Mouse (Mus musculus): ENCODE measurements around the gene Cox20. TPM values are rescaled to one million over a fixed set of nuclear protein-coding genes. Genes with fewer than 3 reads are reported as not detected.
A peak's percentile ranks its signal among the peaks of the same experiment; 100 is the strongest.
"Not testable (repeated sequence)": the region's sequence is repeated elsewhere in the genome, so short reads cannot be mapped to it uniquely, and the experiment has no call there.

Cox20 gene
- total and polyA plus RNA-seq, 2 experiments from 2014 or later = 30.1 to 102 TPM

DNA sequence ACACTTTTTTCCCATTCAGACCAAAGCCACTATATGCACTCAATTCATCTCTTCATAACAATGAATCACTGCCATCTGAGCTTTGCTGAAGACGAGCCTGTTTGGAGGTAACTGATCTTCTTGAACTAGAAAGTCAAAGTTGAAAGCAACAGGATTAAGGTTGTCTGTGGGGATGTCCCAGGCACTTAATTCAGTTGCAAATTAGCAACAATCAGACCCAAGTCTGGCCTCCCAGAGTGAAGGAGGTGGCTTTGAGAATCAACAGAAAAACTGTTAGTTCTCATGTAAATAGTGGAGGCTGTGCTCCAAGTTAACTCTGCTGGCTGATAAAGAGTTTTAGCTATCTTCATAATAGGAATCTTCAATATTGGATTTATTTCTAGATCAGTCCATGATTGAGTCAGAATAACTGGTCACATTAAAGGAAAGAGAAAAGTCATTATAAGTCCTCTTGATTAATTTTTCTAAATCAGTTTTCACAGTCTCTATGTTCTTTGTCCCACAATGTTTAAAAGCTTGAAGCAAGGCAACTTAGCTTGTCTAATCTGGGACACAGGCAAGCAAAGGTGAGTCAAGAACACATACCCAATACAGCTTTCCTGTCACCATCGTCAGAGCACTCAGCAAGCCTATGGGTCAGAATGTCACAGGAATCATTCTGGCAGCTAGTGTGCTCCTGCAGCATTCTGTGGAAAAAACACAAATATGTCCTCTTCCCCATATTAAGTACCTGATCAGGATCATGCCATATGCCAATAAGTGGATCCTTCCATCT lies 34.8 kb upstream of the Cox20 start:
- Histone ChIP-seq H3K9me3 (ENCODE audit: low read length) (no peaks in the 10 kb centered on the region), H3K27ac (no peak overlapping the region), H3K9ac (replicated peaks; ENCODE audit: low read length) (no peak overlapping the region), H3K36me3 (ENCODE audit: insufficient read depth, low read length) (no peaks in the 10 kb centered on the region), H3K4me2 (ENCODE audit: low read depth, low read length) (no peak overlapping the region), H3K4me3 (ENCODE audit: low read length) (no peak overlapping the region), H3K27me3 (ENCODE audit: insufficient read depth, low read length) (no peaks in the 10 kb centered on the region), H3K4me1 (ENCODE audit: insufficient read depth, low read length) (no peaks in the 10 kb centered on the region)
- ATAC-seq = no peak
- 58% methylated on average over 2 of the region's 2 CpGs for WGBS
- TF ChIP-seq CTCF (IDR thresholded peaks at IDR 0.05; ENCODE audit: low read depth) = no peak
- DNase-seq (ENCODE audit: low spot score) = no peak

DNA sequence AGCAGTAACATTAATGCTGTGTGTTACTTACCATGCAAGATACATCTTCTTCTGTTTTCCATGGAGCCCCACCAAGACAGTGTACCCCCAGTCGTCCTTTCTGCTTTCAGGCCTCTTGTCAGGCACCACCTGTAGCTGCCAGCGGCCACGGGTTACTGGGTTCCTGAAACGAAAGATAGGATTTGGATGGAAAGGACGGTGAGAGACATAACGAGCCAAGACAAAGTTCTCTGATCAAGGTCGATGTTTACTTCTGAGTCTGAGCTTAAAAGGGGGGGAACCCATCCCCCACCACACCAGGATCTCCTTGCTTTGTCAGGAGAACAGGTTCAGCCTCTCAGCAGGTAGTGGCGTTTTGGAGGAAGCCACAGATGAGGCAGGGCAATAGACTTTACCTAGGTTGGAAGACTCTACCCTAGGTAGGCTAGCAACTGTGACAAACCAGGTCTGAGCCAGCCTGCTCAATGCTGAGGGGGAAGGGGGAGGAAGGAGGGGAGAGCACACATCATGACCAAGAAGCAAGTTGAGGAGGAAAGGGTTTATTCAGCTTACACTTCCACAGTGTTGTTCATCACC lies 31.2 kb upstream of the Cox20 start:
- DNase-seq (ENCODE audit: low spot score) = no peak
- WGBS = 65% methylated on average over 8 of the region's 8 CpGs
- no peak overlapping the region for H3K9ac ChIP-seq (replicated peaks; ENCODE audit: low read length)
- H3K36me3 ChIP-seq (ENCODE audit: insufficient read depth, low read length) = no peaks in the 10 kb centered on the region
- ATAC-seq = no peak
- no peak overlapping the region for H3K4me3 ChIP-seq (ENCODE audit: low read length)
- H3K9me3 ChIP-seq (ENCODE audit: low read length) = no peaks in the 10 kb centered on the region
- no peaks in the 10 kb centered on the region for H3K27me3 ChIP-seq (ENCODE audit: insufficient read depth, low read length)
- no peak for TF ChIP-seq CTCF (IDR thresholded peaks at IDR 0.05; ENCODE audit: low read depth)
- H3K4me2 ChIP-seq (ENCODE audit: low read depth, low read length) = no peak overlapping the region
- no peaks in the 10 kb centered on the region for H3K4me1 ChIP-seq (ENCODE audit: insufficient read depth, low read length)
- no peak overlapping the region for H3K27ac ChIP-seq

DNA sequence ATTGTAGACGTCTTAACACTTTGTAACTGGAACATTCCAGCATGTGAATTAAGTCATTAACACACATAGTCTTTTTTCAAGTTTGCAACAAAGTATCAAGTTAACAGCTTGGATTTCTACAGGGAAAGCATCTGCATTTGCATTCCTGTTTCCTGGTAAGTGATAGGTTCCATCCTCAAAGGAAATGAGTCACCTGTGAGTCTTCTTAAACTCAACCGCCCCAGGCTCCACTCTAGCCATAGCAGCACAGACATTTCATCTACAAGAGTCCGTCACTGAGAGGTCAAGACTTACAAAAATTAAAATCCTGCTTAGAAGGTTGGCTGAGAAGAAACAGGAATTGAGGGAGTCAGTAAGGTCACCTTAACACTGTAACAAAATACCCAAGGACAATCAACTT lies 27.2 kb upstream of the Cox20 start:
- no peak for TF ChIP-seq CTCF (IDR thresholded peaks at IDR 0.05; ENCODE audit: low read depth)
- H3K9me3 ChIP-seq (ENCODE audit: low read length) = no peaks in the 10 kb centered on the region
- no peaks in the 10 kb centered on the region for H3K4me1 ChIP-seq (ENCODE audit: insufficient read depth, low read length)
- no peak overlapping the region for H3K4me3 ChIP-seq (ENCODE audit: low read length)
- no peak overlapping the region for H3K27ac ChIP-seq
- 82% methylated on average over 3 of the region's 3 CpGs for WGBS
- DNase-seq (ENCODE audit: low spot score) = no peak
- H3K36me3 ChIP-seq (ENCODE audit: insufficient read depth, low read length) = no peaks in the 10 kb centered on the region
- no peak overlapping the region for H3K4me2 ChIP-seq (ENCODE audit: low read depth, low read length)
- no peak overlapping the region for H3K9ac ChIP-seq (replicated peaks; ENCODE audit: low read length)
- H3K27me3 ChIP-seq (ENCODE audit: insufficient read depth, low read length) = no peaks in the 10 kb centered on the region
- ATAC-seq = no peak

DNA sequence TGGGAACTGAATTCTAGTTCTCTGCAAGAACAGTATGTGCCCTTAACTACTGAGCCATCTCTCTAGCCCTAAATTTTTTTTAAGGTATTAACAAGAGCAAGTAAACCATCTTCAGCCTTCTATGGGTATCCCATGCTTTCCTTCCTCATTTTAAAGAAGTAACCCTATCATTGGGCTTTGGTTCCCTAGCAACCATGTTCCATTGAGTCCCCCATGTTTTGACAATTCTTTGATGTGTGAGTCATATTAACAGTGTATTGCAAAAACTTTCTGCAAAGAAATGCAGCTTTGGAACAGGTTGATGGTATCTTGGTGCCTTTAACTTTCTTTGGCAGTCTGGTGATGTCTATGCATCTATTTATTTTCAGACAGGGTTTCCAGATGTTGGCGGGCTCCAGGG lies 24.9 kb upstream of the Cox20 start:
- ATAC-seq = no peak
- Histone ChIP-seq H3K27me3 (ENCODE audit: insufficient read depth, low read length) (no peaks in the 10 kb centered on the region), H3K27ac (no peak overlapping the region), H3K4me2 (ENCODE audit: low read depth, low read length) (no peak overlapping the region), H3K9me3 (ENCODE audit: low read length) (no peaks in the 10 kb centered on the region), H3K9ac (replicated peaks; ENCODE audit: low read length) (no peak overlapping the region), H3K36me3 (ENCODE audit: insufficient read depth, low read length) (no peaks in the 10 kb centered on the region), H3K4me1 (ENCODE audit: insufficient read depth, low read length) (no peaks in the 10 kb centered on the region), H3K4me3 (ENCODE audit: low read length) (no peak overlapping the region)
- TF ChIP-seq CTCF (IDR thresholded peaks at IDR 0.05; ENCODE audit: low read depth) = no peak
- DNase-seq (ENCODE audit: low spot score) = no peak
- 93% methylated on average over 1 of the region's 1 CpGs for WGBS

DNA sequence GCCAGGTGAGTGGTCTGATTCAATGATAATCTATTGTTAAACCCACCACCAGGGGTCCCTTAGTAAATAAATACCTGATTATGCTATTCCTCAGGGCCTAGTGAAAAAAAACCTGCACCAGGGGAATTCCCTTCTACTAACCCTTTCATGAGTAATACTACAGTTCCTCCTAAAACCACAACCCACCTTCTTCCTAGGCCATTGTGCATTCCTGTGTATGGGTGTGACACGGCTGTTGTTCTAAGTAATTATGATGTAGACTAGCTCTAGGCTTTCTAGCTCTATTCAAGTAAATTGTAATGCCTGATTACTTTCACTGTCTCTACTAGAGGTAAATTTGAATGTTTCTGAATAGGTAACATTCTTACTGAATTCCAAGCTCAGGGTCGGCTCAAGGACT lies 17.7 kb upstream of the Cox20 start:
- 87% methylated on average over 2 of the region's 2 CpGs for WGBS
- not testable (repeated sequence) for H3K4me2 ChIP-seq (ENCODE audit: low read depth, low read length); H3K4me3 ChIP-seq (ENCODE audit: low read length); H3K9me3 ChIP-seq (ENCODE audit: low read length); H3K9ac ChIP-seq (replicated peaks; ENCODE audit: low read length); H3K27me3 ChIP-seq (ENCODE audit: insufficient read depth, low read length); DNase-seq (ENCODE audit: low spot score); H3K36me3 ChIP-seq (ENCODE audit: insufficient read depth, low read length); H3K4me1 ChIP-seq (ENCODE audit: insufficient read depth, low read length); H3K27ac ChIP-seq; ATAC-seq

DNA sequence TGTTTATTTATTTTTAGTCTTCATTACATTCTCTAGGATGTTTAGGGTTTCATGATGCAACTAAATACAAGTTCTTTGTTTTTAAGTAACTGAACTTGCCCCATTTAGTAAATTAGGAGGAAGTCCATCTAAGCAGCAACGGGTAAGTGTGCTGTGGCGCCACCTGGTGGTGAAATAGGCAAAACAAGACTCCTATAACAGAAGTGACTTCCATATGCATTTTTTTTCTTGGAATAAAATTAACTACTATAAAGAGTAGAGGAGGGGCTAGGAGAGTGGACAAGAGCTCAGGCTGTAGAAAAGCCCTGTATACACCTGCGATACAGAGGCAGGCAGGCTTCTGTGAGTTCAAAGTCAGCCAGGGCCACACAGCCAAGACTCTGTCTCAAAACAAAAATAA lies 15.5 kb upstream of the Cox20 start:
- WGBS = 27% methylated on average over 3 of the region's 3 CpGs
- Histone ChIP-seq H3K4me3 (ENCODE audit: low read length) (no peak overlapping the region), H3K27me3 (ENCODE audit: insufficient read depth, low read length) (no peaks in the 10 kb centered on the region), H3K9ac (replicated peaks; ENCODE audit: low read length) (no peak overlapping the region), H3K9me3 (ENCODE audit: low read length) (no peaks in the 10 kb centered on the region), H3K27ac (no peak overlapping the region), H3K4me1 (ENCODE audit: insufficient read depth, low read length) (no peaks in the 10 kb centered on the region), H3K36me3 (ENCODE audit: insufficient read depth, low read length) (no peaks in the 10 kb centered on the region), H3K4me2 (ENCODE audit: low read depth, low read length) (no peak overlapping the region)
- peak; percentile 43 for ATAC-seq
- TF ChIP-seq CTCF (IDR thresholded peaks at IDR 0.05; ENCODE audit: low read depth) = peak; percentile 79
- DNase-seq (ENCODE audit: low spot score) = peak; percentile 77

DNA sequence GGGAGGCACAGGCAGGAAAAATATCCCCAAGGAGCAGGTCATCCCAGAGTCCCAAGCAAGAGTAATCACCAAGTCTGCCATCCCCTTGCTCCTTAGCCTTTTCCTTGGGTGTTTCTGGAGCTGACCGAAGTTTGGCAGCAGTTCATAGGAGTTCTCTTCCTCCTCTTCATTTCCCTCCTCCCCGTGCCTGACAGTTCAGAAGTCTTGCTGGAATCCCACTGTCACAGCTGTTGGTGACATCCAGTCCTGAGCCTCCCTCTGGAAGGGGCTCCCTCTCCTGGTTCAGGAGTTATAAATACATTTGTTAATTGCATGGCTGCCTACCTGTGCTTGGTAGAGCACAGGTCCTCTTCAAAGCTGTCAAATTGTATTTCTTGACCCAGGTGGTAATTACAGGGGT lies 9.4 kb upstream of the Cox20 start:
- no peaks in the 10 kb centered on the region for H3K9me3 ChIP-seq (ENCODE audit: low read length)
- H3K4me3 ChIP-seq (ENCODE audit: low read length) = no peak overlapping the region
- no peaks in the 10 kb centered on the region for H3K27me3 ChIP-seq (ENCODE audit: insufficient read depth, low read length)
- no peaks in the 10 kb centered on the region for H3K4me1 ChIP-seq (ENCODE audit: insufficient read depth, low read length)
- H3K27ac ChIP-seq = no peak overlapping the region
- TF ChIP-seq CTCF (IDR thresholded peaks at IDR 0.05; ENCODE audit: low read depth) = no peak
- ATAC-seq (no peak), DNase-seq (ENCODE audit: low spot score) (no peak)
- WGBS = 69% methylated on average over 2 of the region's 2 CpGs
- H3K36me3 ChIP-seq (ENCODE audit: insufficient read depth, low read length) = no peaks in the 10 kb centered on the region
- H3K4me2 ChIP-seq (ENCODE audit: low read depth, low read length) = no peak overlapping the region
- no peak overlapping the region for H3K9ac ChIP-seq (replicated peaks; ENCODE audit: low read length)
